Mouse (Mus musculus): Measurements from ENCODE around the gene Tnfrsf22.

GRCm38 (mm10) chr7:143692746-143693510 is 43.5 kb upstream of the Tnfrsf22 start:
- TF ChIP-seq CTCF (IDR thresholded peaks at IDR 0.05; ENCODE audit: low read depth, low read length) (no peak), EP300 (IDR thresholded peaks at IDR 0.05; ENCODE audit: insufficient read depth, low read depth, low read length) (no peak), POLR2A (IDR thresholded peaks at IDR 0.05; ENCODE audit: insufficient read depth, low read length) (no peak)

All from ES-Bruce4 (cell line).